Mouse (Mus musculus): ENCODE measurements at regions not wholly inside any gene's neighbourhood (a gene's known extent, or its start where the extent isn't known, plus 50 kb on each side); places are given as distances from the start of the nearest gene placed in this dataset.
A peak's percentile ranks its signal among the peaks of the same experiment; 100 is the strongest.
"Not testable (repeated sequence)": the region's sequence is repeated elsewhere in the genome, so short reads cannot be mapped to it uniquely, and the experiment has no call there.

GRCm38 (mm10) chr6:53233777-53234176, 53.3 kb upstream of the Creb5 start:
- no peak for DNase-seq (ENCODE audit: low spot score in 2 of 2)

DNA sequence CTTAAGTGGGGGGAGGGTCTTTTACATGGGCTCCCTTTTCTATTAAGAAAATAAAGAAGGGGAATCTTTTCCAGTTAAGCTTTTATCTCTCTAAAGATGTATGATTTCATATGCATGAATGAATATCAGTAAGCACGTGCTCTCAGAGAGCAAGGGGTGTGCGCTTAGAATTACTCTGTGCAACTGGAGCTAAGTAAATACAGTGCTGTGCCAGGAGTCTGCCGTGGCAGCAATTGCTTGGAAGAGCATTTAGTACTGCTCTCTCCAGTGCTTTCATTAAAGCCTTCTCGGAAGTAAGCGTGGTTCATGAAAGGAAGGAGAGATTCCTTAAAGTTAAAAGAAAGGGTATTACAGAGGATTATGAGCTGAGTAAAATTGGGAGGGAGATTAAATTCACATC, 54.5 kb upstream of the Creb5 start:
- no peak for DNase-seq (ENCODE audit: low spot score in 2 of 2)

DNA sequence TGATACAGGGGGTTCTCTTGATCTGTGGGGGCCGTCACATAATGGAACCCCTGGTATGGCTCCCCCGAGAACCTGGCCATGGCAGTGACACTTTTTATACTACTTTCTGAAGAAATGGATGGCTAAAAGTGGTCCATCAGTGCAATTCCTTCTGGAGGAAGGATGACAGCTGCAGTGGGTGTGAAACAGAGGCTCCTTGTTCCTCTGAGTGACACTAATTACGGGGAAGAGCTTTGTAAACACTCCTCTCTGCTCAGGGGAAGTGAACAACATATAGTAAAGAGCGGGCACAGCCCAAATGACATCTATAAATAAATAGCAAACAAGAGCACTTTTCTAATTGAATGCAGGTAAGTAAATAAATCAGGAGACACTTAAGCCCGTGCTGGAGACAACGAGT, 57.7 kb upstream of the Creb5 start:
- DNase-seq (ENCODE audit: low spot score in 2 of 2), result no peak

GRCm38 (mm10) chr6:53222104-53222503, 65.0 kb upstream of the Creb5 start:
- DNase-seq (ENCODE audit: low spot score in 2 of 2), result no peak

- no peak for DNase-seq (ENCODE audit: low spot score in 2 of 2)
Observed at GRCm38 (mm10) chr6:53221668-53222005, 65.4 kb upstream of the Creb5 start.

- no peak for DNase-seq (ENCODE audit: low spot score in 2 of 2)
Observed at GRCm38 (mm10) chr6:53220784-53221667, 66.0 kb upstream of the Creb5 start.

GRCm38 (mm10) chr6:53218871-53219286, 68.2 kb upstream of the Creb5 start:
- peak in 1 of 2 experiments; percentile 21 for DNase-seq (ENCODE audit: low spot score in 2 of 2)

GRCm38 (mm10) chr6:53217234-53218015, 69.6 kb upstream of the Creb5 start:
- DNase-seq (ENCODE audit: low spot score in 2 of 2), result peak in 1 of 2 experiments; percentile 63

GRCm38 (mm10) chr6:53216715-53217114, 70.4 kb upstream of the Creb5 start:
- no peak for DNase-seq (ENCODE audit: low spot score in 2 of 2)

DNA sequence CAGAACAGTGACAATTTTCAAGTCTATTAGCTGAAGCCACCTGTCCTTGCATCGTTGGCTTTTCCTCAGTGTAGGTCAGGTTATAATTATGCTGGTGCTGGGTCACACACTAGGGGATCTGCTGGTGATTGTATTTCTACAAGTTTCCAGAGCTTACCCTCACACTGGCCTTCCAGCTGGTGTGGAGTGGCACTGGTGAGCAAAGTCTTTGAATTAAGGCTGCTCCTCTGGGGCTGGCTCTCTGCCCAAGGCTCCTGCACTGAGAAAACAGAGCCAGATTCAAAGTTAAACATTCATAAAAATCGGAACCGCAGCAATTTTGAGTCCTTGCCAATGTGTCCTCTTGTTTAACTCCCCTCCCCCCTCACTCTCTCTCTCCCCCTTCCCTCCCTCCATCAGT, 75.7 kb upstream of the Creb5 start:
- no peak for DNase-seq (ENCODE audit: low spot score in 2 of 2)

GRCm38 (mm10) chr6:53209398-53209797, 77.7 kb upstream of the Creb5 start:
- no peak for DNase-seq (ENCODE audit: low spot score in 2 of 2)

DNA sequence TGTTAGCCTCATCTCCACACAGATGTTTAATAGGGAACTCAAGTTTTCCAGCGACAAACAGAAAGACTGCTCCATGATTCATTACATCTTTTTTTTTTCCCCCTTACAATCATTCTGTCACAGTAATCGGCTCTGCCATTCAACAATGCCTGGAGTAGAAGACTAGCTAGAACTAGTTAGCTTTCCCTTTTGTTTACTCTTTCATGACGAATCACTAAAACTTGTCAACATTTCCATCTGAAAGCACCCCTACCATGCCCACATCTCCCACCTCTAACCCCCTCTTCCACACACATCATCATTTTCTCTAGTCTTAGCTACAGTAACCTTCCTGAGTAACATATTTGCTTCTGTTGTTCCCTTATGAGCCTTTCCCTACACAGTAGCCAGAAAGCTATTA, 78.6 kb upstream of the Creb5 start:
- DNase-seq (ENCODE audit: low spot score in 2 of 2), result no peak

DNA sequence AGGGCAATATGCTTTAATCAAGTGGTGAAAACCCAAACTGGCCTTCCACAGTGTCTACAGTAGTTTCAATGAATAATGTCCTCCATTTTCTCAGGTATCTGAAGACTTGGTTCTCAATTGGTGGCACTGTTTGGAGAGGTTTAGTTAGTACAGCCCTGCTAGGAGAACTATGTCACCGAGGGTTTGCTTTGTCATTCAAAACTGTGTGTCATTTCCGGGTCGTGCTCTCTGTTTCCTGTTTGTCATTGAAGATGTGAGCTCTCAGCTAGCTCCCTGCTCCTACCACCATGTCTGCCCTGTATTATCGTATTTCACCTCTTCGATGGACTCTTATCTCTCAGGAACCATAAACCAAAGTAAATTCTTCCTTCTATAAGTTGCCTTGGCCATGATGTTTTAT, 79.3 kb upstream of the Creb5 start:
- DNase-seq (ENCODE audit: low spot score in 2 of 2), result no peak

DNA sequence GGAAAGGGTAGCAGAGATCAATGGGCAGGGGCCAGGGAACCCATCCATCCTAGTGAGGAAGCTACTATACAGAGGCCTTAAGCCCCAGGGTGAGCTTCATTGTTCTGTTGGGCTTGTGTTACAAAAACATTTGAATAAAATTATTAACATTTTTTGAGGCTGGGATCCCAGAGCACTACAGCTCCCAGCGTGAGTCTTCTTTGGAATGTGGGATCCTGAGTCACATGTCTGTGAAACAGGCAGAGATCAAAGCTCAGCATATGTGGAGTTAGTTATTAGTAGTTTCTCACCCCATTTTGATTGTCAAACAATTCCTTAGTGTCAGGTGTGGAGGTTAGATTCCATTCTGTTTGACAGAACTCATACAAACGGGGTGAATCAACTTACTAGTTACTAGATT, 79.7 kb upstream of the Creb5 start:
- DNase-seq (ENCODE audit: low spot score in 2 of 2), result no peak

- DNase-seq (ENCODE audit: low spot score in 2 of 2), result peak in 1 of 2 experiments; percentile 23
Observed at GRCm38 (mm10) chr6:53201281-53201956, 85.7 kb upstream of the Creb5 start.

DNA sequence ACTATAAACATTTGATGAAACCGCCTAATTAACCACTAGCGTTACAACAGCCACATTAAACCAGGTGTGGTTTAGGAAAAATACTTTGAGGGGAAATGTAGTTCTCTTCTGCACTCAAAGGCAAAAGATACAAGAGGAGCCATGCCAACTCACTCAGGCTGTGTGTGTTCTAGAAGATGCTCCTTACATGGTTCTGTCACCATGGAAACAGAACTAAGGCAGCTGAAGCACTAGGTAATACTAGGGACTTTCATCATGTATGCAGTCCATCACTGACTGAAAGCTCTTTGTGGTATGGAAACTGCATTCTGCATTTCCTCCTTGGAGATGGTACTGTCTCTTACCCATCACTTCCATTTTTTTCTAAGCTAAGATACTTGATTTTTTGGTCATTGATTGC, 87.6 kb upstream of the Creb5 start:
- DNase-seq (ENCODE audit: low spot score in 2 of 2), result peak in 1 of 2 experiments; percentile 9

DNA sequence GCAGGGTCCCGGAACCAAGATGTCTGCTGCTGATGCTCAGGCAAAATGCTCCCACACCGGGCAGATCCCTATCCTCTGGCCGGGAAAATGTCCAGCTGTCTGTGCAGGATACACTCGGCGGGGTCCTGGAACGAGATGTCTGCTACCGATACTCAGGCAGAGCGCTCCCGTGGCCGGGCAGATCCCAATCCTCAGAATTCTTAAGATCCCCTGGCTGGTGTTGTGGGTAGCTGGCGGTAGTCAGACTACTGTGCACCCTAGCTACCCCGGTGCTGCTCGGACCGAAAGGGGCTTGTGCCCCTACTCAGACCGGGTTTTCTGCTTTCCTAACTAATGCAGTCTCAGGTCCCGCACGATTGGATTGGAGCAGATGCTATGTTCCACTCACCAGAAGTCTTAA, 104.9 kb upstream of the Creb5 start:
- not testable (repeated sequence) for DNase-seq (ENCODE audit: low spot score in 2 of 2)

DNA sequence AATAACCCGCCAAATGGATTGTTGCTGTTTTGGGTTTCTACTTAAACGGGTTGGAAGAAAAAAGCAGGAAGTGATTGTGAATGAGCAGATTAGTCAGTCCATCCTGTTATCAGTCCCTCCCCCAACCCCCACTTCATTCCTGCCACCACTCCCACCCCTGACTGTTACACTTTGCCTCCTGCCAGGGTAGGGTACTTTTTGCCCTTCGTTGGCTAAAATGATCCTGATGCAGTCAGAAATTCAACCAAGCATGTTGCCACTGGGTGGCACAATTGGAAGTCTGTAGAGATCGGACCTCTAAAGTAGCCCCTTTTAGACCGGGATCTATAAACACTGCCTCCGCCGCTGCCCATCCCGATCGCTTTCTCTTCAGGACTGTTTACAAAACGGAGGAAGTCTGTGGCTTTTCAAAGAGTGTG, 96.0 kb upstream of the Jazf1 start:
- peak in 1 of 2 experiments; percentile 15 for DNase-seq (ENCODE audit: low spot score in 2 of 2)

GRCm38 (mm10) chr6:53163091-53163490, 94.7 kb upstream of the Jazf1 start:
- DNase-seq (ENCODE audit: low spot score in 2 of 2), result no peak

DNA sequence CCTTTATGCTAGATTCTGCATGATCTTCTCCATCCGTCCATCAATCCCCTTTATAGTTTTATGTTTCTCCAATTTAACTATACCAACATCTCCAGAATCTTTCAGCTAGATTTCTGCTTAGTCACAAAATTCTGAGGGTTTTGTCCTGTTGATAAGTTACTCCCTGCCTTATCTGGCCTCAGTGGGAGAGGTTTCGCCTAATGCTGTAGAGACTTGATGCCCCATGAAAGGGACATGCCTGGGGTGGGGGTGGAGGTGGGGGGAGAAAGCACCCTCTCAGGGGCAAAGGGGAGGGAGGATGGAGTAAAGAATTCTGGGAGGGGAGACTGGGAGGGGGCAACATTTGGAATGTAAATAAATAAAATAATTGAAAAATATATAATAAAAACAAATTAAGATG, 93.2 kb upstream of the Jazf1 start:
- no peak for DNase-seq (ENCODE audit: low spot score in 2 of 2)

DNA sequence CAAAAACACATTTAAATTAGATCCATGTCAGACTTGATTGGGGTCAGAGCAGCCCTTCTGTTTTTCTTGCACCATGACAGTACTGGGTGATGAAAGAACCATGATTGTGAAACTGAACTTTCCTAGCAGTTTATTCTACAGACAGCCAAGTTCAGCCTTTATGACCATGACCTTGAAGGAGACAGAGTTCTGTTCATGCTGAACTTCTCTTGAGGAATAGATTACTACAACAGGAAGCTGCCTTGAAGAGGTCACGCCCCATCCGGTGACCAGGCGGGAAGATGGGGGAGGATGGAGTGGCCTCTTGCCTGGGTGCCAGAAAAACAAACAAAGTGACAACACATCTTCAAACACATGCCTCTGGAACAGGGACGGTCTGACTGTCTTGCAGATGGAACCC, 86.2 kb upstream of the Jazf1 start:
- DNase-seq (ENCODE audit: low spot score in 2 of 2), result no peak

DNA sequence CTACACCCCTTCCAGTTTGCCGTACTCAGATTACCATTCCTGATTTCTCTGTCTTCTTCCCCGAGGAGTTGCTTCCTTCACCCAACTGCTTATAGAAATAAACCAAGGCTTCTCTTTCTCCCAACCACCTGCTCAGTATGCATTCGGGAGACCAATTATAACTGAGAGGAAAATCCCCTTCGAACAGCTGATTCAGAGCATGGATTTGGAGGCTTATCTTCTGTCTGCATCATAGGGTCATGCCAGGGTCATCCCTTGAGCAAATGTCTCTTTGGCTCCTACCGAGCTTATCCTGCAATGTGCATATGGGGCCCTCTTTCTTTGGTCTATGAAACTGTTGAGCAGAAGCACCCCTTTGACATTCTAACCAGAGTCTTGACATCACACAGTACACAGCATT, 79.0 kb upstream of the Jazf1 start:
- DNase-seq (ENCODE audit: low spot score in 2 of 2), result no peak

Measured in layer of hippocampus, adult 18-20 months (tissue).